Mouse (Mus musculus) erythroblast, embryonic 14.5 days (primary cell): ENCODE data around the gene Cdc14a.

Experiments
- GATA1 ChIP-seq: IDR thresholded peaks from 2 replicates; pipeline ENCODE4 v1.6.1; 2012; ENCODE audit warnings: low read length, inconsistent platforms, mixed read lengths
- TAL1 ChIP-seq: IDR thresholded peaks from 3 replicates; pipeline ENCODE4 v1.6.1; 2012; ENCODE audit warnings: low read length, inconsistent platforms, mixed read lengths

- TF ChIP-seq GATA1 = no peak
- TF ChIP-seq TAL1 = no peak
Observed at GRCm38 (mm10) chr3:116465709-116466108, 41.9 kb upstream of the Cdc14a start.
